Mouse (Mus musculus): Measurements from ENCODE around the gene Dmac2.
"Not testable (repeated sequence)": the region's sequence is repeated elsewhere in the genome, so short reads cannot be mapped to it uniquely, and the experiment has no call there.

Dmac2 gene

DNA sequence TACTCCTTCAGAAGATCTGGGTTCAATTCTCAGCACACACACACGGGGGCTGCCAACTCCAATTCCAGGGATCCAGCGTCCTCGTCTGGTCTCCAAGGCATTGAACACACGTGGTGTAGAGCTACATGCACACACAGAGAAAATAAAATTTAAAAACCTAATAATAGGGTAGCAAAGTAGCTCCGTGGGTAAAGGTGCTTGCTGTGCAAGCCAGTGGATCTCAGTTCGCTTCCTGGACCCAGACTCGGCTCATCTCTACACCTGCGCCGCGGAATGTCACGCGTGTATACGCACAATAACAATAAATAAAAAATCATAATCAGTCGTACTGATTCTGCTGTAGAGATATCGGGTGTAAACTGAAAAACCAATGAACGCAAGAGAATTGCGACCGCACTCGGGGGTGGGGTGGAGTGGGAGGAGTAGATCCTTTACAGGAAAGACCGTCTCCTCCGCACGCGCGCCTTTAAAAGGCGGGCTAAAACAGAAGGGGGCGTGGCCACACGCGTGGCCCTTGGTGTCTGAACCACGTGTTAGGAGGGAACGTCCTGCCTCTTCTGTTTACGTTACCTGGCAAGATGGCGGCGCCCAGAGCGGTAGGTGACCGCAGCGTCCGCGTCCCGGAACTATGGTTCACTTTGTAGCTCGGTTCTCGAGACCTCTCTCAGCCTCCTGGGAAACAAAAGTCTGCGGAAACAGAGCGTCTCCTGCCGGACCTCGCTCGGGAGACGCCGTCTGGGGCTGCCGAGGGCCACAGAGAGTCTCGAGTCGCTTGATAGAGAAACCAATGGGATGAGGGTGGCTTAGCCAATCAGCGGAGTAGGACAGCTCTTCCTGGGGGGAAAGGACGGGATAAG is at the start of gene Dmac2:
TSS of gene Dmac2 (plus strand) at position 550 of the 857 bp plus-strand sequence.
- peak; percentile 82 to 96 for DNase-seq (ENCODE audit: low spot score in 2 of 2)

DNA sequence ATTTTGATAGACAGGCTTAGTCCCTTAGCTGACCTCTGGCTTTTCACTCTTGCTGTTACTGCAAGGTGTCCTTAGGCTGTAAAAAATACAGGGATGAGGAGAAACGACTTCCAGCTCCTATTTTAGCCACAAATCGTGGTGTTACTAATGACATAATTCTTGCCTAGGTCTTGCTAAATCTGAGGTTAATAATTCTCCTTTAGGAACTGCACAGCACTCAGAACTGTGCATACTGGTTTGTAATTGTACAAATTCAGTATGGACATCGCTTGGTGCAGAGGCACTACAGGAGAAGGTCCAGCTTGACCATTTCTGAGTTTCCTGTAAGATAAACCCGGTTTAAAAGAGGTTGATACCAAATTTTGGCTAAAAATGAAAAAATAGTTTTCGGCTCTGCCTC is 45.4 kb upstream of the Dmac2 start:
- not testable (repeated sequence) for DNase-seq (ENCODE audit: low spot score in 2 of 2)

DNA sequence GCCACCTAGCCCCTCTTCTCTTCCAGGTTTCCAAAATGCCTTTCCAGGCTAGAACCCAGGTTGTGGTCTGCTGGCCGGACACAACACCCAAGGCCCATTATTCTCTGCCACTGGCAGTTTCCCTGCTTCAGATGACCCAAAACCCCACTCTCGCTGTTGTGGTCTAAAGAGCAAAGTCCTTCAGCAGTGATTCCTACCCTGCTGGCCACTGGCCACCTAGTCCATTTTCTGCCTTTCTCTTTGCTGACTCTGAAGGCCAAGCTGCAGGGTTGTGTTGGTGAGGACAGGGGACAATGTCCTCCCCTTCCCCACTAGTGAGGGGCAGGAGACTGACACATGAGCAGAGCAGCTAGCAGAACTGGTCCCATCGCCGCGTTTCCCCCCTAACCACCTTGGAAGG is 44.1 kb upstream of the Dmac2 start:
- DNase-seq (ENCODE audit: low spot score in 2 of 2): no peak

DNA sequence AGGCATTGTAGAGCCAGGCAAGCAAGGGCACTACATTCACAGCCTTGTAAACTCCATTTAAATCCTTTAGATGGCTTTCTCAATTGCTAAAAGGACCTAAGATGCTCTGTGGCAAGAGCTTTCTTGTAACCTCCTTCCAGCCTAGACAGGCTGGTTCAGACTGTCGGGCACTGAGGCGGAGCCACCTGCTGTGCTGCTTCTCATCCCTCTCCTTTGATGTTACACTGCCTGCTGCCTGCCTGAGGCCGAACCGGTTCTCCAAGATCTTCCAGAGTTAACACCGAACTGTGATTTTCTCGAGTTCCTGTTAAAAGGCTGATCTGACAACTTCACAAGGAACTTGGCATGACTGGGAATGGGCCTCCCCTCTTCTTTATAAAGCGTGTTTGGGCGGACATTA is 43.3 kb upstream of the Dmac2 start:
- no peak for DNase-seq (ENCODE audit: low spot score in 2 of 2)

DNA sequence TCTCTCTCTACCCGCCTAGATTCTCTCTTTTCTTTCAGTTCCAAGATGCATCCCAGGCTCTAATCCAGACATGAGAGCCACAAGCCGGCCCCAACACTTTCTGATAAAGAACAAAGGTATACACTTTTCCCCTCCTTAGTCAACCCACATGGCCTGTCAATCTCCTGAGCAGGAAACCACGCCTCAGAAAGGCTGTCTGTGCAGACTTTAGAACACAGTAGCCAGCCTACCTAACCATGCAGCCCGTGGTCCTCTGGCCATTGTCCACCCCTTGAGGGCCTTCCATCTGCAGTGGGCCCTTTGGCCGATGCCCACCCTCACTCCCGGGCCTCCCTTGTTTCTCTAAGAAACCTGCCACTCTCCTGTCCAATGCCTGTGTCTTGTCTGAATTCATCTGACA is 42.9 kb upstream of the Dmac2 start:
- DNase-seq (ENCODE audit: low spot score in 2 of 2): not testable (repeated sequence)

DNA sequence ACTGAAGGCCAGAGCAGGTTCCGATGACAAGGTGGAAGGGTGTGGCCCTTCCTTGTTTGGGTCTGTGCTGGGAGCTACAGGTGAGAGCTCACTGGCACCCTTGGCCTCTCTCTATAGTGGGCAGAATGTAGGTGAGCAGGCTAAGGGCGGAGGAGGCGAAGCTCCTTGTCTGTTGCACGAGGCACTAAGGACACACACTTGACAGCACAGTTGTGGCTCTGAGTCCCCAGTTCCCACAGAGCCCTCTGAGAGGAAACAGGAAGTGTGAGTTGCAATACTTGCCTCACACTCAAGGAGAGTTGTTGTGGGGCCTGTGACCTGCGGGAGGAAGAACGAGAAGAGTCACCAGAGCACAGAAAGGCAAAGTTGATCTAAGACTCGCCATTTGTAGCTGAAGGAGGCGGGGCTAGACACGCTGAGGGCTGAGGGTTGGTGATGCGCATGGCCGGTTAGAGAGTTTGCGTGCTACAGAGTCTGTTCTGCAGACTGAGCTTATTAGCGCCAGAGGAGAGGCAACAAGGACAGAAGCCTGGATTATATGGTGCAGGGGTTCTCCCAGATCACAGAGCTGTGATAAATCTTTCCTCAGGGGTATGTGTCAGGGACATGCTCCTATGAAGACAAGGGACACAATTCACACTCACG is 42.3 kb upstream of the Dmac2 start:
- not testable (repeated sequence) for DNase-seq (ENCODE audit: low spot score in 2 of 2)

DNA sequence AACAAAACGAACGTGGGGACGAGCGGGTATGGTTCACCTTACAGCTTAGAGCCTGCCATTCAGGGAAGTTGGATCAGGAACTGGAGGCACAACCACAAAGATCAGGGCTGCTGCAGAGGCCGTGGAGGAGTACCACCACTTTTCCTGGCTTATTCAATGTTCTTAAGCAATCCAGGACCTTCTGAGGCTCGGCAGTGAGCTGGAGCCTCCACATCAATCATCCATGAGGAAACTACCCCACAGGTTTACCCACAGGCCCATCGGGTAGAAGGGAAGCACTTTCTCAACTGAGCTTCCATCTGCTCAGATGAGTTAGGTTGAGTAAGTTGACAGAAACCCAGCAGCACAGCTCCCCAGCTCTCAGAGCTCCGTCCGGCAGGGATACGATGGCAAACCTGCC is 39.8 kb upstream of the Dmac2 start:
- DNase-seq (ENCODE audit: low spot score in 2 of 2): no peak

DNA sequence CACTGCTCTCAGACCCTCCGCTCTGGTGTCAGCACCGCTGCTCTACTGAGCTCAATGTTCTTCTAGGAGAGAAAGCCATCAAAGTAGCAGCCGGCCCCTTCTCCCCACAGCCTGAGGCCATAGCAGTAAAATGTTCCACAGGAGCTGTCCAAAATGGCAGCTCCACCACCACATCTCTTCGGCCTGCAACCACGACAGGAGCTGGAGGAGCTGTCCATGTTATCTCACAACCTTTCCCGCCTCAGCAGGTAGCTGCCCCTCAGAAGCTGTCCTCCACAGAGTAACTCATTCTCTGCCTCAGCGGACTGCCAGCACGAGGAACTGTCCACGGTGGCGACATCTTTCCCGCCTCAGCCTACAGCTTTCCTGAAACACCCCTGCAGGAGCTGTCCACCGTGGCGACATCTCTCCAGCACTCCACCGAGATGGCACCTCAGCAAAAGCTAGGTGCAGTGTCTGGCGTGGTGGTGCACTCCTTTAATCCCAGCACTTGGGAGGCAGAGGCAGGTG is 36.9 kb upstream of the Dmac2 start:
- no peak for DNase-seq (ENCODE audit: low spot score in 2 of 2)

DNA sequence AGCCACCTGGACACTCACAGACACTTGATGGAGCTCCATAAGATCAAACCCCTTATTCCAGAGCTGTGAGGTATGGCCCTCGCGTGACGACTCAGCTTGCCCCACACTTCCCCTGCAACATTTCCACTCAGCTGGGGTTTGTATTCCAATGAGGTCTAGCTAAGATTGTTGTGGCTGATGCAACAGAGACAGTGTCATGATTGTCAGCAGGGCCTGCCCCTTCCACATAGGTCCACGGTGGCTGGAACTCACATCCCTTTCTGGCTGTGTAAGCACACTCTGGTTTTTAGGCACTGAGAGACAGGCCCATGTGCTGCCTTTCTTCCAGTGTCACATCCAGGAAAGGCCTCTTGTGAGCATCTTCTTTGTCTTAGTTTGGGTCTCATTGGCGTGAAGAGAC is 34.6 kb upstream of the Dmac2 start:
- no peak for DNase-seq (ENCODE audit: low spot score in 2 of 2)

DNA sequence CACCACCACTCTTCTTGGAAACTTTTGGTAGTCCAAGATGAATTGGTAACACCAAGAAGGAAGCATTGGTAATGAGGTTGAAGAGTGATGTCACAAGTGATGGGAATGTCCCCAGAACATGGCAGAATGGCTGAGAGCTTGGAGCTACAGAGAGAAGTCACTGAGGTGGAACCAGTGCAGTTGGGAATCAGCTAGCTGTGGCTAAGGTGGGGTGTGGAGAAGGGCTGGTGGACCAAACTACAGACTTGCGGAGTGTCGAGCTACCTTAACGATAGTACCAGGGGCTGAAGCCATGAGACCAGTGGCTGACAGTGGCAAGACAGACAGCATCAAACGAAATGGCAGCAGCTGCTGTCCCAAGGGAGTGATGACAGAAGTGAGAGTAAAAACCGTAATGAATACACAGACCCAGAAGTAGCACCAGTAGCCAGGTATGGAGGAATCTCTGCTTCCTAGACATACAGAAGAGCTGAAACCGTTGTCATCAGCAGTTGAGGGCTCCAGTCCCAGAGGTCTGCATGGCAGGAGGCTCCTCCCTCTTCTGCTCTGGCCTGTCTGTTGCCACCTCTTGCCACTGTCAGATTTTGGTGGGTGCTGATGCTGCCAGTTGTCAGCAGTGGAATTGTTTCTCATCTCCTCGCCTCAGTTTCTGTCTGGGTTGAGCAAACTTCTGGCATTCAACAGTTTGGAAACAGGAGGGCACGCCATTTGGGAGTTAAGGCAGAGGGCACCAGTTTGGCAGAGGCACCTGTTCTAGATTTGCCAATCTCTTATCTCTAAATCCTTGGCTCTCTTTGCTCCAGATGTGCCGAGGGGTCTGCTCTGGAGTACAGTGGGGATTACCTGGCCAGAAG is 33.6 kb upstream of the Dmac2 start:
- DNase-seq (ENCODE audit: low spot score in 2 of 2): no peak

DNA sequence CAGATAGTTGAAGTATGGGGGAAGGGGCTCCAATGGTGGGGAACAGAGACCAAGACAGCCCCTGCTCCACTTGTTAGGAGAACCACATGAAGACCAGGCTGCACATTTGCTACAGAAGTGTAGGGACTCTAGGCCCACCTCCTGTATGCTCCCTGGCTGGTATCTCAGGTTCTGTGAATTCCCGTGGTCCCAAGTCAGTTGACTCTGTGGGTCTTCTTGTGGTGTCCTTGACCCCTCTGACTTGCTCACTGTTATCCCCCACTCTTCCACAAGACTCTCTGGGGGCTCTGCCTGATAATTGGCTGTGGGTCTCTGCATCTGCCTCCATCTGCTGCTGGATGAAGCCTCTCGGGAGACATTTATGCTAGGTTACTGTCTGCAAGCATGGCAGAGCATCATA is 28.0 kb upstream of the Dmac2 start:
- DNase-seq (ENCODE audit: low spot score in 2 of 2): no peak

DNA sequence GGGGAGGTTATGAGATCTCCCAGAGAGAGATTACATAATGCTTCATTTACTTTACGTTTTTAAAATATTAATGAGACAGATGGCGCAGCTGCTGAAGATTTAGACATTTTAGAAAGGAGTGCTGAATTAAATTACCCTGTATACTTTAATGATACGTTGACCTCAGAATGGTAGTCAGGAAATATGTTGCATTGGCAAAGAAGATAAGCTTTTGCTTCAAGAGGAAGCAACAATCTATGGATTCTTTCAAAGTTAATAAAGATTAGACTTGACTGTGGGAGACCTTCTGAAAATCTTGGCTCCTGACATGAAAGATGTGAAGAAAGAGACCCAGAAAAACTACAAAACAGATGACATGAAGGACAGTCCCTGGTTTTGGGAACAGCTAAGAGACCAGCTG is 25.4 kb upstream of the Dmac2 start:
- no peak for DNase-seq (ENCODE audit: low spot score in 2 of 2)

DNA sequence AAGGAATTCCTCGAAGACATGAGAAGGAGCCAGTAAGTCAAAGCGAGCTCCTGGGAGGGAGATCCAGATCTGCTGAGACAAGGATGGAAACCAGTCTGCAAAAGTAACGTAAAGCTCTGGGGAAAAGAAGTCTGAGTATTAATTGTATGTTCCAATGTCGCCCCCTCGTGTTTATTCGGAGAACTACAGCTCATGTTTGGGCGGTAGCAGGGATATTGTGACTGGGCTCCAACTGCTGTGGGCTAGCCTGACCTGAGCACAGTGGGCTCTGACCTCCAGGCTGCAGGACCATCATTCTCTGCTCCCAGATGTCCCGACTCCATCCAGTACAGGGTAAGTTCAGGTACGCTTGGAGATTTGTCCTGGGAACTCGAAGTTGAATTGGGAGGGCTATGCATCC is 19.6 kb upstream of the Dmac2 start:
- peak in 1 of 2 experiments; percentile 86 for DNase-seq (ENCODE audit: low spot score in 2 of 2)

DNA sequence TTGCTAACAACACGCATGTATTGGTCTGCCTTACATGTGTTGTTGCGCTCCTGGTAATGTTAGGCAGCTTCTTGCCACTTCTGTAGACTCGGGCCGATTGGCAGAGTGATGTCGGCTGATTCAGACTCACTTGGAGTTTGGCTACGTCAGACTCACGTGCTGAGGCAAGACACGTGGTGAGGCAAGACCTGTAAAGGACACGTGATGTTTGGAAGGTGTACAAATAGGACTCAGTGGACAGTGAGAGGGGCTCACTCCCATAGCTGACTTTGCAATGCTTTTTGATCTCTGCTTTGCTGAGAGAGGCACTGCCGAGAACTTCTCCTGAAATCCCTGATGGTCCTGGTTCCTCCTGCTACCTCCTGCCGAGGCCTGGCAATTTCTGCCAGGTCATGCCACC is 18.5 kb upstream of the Dmac2 start:
- DNase-seq (ENCODE audit: low spot score in 2 of 2): no peak

DNA sequence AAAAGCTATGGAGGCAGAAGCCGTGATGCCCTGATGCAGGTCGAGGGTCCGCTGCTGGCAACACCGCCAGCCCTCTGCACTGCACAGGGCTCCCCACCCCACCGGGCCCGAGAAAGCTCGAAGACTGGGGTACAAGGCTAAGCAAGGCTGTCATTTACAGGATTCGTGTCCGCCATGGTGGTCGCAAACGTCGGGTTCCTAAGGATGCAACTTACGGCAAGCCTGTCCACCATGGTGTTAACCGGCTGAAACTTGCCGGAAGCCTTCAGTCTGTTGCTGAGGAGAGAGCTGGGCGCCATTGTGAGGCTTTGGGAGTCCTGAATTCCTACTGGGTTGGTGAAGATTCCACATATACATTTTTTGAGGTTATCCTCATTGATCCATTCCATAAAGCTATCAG is 17.9 kb upstream of the Dmac2 start:
- no peak for DNase-seq (ENCODE audit: low spot score in 2 of 2)

DNA sequence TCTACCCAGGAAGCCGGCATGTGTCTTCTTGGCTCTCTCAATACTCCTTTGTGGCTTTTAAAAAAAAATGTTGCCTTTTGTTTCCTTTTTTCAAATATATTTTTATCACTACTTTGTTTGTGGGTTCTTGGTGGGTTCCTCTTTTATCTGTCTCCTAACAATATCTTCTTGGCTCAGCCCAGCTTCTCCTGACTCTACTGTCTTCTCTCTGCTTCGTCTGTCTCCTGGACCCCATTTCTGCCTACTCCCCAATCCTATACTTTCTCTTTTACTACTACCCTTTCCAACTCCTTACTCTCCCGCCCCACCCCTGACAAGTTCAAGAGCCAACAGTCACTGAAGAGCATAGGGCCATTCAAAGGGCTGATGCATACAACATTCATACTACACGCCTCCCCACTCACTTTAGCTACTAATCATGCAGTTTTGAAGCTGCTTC is 12.6 kb upstream of the Dmac2 start:
- DNase-seq (ENCODE audit: low spot score in 2 of 2): no peak

DNA sequence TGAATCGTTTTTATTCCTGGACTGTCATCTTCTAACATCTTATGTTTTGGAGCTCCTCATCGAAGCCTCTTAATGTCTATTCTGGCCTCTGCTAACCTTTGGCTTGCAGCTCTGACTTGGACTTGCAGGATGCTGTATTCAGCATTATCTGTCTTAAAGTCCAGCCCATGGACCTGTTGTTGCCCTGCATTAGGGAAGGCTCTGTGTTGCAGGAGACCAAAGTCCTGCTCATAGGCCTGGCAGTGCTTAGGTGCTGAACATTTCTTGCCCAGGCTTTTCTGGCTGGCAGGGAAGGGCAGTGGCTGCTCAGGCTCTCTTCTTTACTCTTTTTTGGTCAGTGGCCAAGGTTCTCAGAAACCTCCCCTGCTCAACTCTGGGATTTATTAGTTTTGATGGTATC is 12.0 kb upstream of the Dmac2 start:
- DNase-seq (ENCODE audit: low spot score in 2 of 2): no peak

DNA sequence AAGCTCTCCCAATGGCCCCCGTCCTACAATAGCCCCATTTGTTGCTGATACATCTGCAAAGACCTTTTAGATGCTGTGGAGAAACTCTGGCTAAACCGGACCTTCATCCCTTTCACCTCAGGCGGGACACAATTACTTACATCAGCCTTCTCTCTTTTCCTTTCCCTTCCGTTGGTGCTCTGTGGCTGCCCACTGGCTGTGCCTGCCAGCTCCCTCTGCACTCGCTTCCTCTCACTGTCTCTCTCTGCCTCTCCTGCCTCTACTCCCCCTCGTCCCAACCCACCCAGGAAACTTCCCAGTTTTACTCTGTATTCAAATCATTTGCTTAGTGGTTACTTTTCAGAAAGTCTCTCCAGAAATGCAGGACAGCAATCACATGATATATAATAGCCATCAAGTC is 9.2 kb upstream of the Dmac2 start:
- no peak for DNase-seq (ENCODE audit: low spot score in 2 of 2)

DNA sequence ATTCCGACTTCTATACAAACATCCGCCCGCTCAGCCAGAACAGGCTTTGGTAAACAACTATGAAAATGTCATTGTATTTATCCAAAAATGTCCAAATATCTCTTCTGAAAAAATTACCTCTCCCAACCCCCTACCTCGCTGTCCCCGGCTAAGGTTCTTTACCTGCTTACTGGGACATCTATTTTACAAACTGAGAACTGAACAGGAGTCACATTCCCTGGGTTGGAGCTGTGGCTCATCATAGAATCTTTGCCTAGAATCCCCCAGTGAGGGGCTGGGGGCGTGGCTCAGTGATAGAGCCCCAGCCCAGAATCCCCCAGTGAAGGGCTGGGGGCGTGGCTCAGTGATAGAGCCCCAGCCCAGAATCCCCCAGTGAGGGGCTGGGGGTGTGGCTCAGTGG is 7.7 kb upstream of the Dmac2 start:
- no peak for DNase-seq (ENCODE audit: low spot score in 2 of 2)

DNA sequence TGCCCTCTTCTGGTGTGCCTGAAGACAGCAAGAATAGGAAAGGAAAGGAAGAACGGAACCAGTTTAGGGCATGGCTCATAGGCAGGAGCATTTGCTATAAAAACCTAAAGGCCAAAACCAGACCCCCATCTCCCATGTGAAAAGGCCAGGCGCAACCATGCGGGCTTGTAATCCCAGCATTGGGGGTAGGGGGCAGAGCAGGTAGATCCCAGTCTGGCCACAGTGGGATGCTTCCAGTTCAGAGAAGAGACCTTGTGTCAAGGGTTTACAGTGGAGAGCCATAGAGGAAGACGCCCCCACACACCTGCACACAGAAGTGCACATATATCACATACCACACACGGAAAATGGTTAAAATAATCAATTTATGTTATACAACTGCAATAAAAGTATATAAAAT is 5.1 kb upstream of the Dmac2 start:
- DNase-seq (ENCODE audit: low spot score in 2 of 2): no peak

DNA sequence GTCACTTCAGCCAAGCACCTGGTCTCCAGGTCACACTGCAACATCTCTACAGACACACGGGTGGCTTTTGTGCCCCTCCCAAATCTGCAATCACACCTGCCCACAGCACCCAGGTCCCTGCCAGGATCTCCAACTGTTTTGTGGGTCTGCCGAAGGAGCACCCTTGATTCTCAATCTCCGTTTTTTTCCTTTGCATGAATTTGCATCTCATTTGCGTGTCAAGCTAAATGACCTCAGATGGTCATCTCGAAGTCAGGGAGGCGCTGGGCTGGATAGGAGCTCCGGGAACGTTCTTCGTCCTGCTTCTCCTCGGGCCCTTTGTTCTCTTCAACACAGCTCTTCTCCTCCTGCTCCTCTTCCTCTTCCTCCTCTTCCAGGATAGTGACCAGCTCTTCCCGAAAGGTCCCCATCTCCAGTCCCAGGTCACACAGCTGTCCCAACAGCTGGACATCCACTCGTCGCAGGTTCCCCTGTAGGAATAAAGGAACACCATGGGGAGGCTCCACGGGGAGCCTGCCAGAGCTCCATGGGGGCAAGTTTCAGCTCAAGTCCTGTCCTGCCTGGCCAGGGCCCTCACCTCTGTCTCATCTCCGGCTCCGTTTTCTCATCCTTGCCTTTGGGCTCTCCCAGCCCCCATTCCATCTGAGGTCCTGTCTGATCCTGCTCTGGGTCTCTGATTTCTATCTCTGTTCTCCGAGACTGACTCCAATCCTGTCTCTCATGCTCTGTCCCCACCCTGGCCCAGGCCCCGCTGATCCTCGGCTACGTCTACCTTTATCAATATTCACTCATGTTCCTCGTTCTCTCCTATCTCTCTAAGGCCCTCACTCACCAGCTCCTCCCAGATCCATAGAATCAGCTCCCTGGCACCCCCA is 4.1 kb upstream of the Dmac2 start:
- DNase-seq (ENCODE audit: low spot score in 2 of 2): no peak

Measured in left cerebral cortex, adult 9 months (tissue).